Mouse (Mus musculus): ENCODE measurements around the gene 3110001I22Rik. TPM values are rescaled to one million over a fixed set of nuclear protein-coding genes. Genes with fewer than 3 reads are reported as not detected.

3110001I22Rik gene
- total RNA-seq, 1 experiment from 2014 or later = 13.5 TPM

DNA sequence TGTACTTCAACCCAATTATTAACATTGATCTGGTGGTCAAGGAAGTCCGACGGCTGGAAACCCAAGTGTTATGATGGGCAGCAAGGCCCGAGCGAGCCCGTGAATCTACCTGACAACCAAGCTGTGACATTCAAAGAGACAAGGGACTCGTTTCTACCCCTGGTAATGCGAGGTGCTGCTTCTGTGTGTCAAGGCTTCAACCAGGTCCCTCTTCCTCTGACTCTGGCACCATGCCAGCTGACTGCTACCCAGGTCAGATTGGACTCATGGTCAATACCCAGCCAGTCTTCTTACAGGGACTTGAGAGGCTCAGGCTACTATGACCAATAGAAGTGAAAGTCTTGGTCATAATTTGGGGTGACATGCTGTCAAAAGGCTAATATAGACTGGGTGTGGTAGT lies 30.5 kb downstream of the 3110001I22Rik start:
- no peak for ATAC-seq (replicated peaks in 1 of 2; ENCODE audit: insufficient read depth in 1 of 2, low FRiP score in 2 of 2, low TSS enrichment in 1 of 2, low read depth in 1 of 2, poor library complexity in 2 of 2, severe bottlenecking in 2 of 2)

DNA sequence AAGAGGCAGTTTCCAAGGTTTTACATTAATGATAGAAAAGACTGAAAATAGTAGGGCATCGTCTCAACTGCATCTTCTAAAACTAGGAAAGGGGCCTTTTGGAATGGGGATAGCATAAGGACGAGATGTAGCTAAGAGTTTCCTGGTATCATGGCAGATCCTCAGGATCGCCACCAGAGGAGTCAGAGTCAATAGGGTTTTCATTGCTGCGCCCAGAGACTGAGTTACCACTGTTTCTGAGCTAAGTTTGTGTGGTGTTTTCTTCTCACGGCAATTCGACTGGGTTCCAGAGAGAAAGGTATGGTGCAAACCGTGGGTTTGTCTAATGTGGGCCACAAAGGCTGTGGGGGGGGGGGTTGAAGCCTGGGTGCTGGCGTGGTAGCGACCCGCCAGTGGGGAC lies 32.9 kb downstream of the 3110001I22Rik start:
- ATAC-seq (replicated peaks in 1 of 2; ENCODE audit: insufficient read depth in 1 of 2, low FRiP score in 2 of 2, low TSS enrichment in 1 of 2, low read depth in 1 of 2, poor library complexity in 2 of 2, severe bottlenecking in 2 of 2) = no peak

DNA sequence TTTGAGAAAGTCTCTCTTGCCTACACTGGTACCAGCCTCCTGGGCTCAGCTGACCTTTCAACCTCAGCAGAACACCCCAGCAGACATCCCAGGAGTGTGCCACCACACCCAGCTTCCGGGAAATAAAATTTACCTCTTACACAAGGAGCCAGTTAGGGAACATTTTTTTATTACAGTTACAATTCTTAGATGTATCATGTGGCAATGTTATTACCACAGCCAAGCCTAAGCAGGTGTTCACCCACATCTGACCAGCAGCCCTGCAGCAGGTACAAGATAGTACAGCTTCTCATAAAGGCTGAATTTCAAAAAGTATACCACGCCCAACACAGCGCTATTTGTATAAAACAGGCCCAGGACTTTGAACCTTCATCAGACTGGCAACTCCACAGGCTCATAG lies 43.2 kb downstream of the 3110001I22Rik start:
- no peak for ATAC-seq (replicated peaks in 1 of 2; ENCODE audit: insufficient read depth in 1 of 2, low FRiP score in 2 of 2, low TSS enrichment in 1 of 2, low read depth in 1 of 2, poor library complexity in 2 of 2, severe bottlenecking in 2 of 2)

DNA sequence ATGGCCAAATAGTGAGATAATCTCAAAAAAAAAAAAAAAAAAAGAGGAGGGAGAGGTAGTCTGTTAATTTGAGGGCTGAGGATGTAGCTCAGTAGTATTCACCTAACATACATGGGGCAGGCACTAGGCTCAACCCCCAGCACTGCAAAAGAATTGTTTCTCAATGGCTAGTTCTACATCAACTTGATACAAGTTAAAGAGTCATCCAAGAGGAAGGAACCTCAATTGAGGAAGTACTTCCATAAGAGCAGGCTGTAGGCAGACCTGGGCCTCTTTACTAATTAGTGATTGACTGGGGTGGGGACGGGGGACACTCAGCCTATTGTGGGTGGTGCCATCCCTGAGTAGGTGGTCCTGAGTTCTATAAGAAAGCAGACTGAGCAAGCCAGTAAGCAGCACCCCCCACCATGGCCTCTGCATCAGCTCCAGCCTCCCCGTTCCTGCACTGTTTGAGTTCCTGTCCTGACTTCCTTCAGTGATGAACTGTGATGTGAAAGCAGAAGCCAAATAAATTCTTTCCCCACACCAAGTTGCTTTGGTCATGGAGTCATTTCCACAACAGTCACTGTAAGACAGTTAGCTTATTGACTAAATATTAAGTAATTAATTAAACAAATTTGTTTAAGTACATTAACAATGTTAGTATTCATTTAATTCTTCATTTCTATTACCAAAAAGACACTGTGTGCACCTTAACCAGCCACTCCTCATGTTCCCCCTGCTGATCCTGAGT lies 45.3 kb downstream of the 3110001I22Rik start:
- peak in 1 of 2 experiments; percentile 62; a peak in 2 of 4 replicates for ATAC-seq (replicated peaks in 1 of 2; ENCODE audit: insufficient read depth in 1 of 2, low FRiP score in 2 of 2, low TSS enrichment in 1 of 2, low read depth in 1 of 2, poor library complexity in 2 of 2, severe bottlenecking in 2 of 2)

DNA sequence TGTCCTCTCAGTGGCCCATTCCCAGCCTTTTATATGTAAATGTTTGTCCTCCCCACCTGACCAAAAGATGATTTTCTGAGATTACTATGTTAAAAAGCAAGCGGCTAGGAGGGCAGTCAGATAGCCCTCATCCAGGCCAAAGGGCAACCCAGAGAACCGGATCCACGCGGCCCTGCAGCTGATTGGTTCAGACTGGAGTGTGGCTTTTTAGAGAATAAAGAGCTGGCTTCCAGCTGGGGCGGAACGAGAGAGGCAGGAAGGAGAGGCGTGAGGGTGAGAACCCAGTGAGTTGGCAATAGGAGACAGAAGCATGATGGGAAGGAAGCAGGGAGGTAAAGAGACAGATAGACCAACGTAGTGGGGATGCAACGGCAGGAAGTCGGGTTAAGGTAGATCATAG lies 51.2 kb downstream of the 3110001I22Rik start:
- no peak for ATAC-seq (replicated peaks in 1 of 2; ENCODE audit: insufficient read depth in 1 of 2, low FRiP score in 2 of 2, low TSS enrichment in 1 of 2, low read depth in 1 of 2, poor library complexity in 2 of 2, severe bottlenecking in 2 of 2)

DNA sequence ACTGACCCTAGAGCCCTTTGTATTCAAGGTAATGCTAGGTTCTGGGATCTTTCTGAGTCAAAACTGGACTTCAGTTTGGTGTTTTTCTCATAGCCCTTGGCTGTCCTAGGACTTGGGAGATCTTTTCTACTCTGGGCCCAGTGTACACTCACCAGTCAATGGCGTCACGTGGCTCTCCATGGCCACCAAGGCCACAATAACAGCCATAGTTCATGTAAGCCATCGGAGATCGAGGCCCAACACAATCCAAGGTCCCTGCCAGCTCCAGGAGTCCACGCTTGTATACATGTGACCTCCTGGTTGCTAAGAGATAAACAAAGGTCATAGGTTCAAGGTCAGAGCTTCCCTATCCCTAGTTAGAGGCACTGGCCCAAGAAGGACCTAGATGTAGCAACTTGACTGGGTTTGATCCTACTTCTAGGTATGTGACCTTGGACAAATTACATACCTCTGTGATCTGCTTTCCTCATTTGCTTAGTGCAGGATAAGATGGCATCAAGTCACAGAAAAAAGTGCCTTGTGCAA lies 56.1 kb downstream of the 3110001I22Rik start:
- no peak for ATAC-seq (replicated peaks in 1 of 2; ENCODE audit: insufficient read depth in 1 of 2, low FRiP score in 2 of 2, low TSS enrichment in 1 of 2, low read depth in 1 of 2, poor library complexity in 2 of 2, severe bottlenecking in 2 of 2)

Other genes with a start within 250 kb of the 3110001I22Rik start
- 57.7 and 84.7 TPM in 2 replicates for gene Parn, start 3.8 kb upstream of the 3110001I22Rik start, total RNA-seq (2017)
- gene Bfar, start 71 bp upstream of the 3110001I22Rik start, total RNA-seq (2017) = 69.7 and 83.0 TPM in 2 replicates
- not detected in 2 replicates for gene Pla2g10, start 59.1 kb downstream of the 3110001I22Rik start, total RNA-seq (2017)
- gene Rrn3, start 108.8 kb downstream of the 3110001I22Rik start, total RNA-seq (2017) = 43.6 and 54.5 TPM in 2 replicates
- gene Ntan1, start 146.9 kb downstream of the 3110001I22Rik start, total RNA-seq (2017) = 69.9 and 82.7 TPM in 2 replicates
- 103 and 109 TPM in 2 replicates for gene Pdxdc1, start 231.2 kb downstream of the 3110001I22Rik start, total RNA-seq (2017)
- 0.10 and 1.8 TPM in 2 replicates for gene Mpv17l, start 231.2 kb downstream of the 3110001I22Rik start, total RNA-seq (2017)

Data from hematopoietic stem cell, adult 5-6 weeks (primary cell).